Mouse (Mus musculus): ENCODE measurements at regions not wholly inside any gene's neighbourhood (a gene's known extent, or its start where the extent isn't known, plus 50 kb on each side); places are given as distances from the start of the nearest gene placed in this dataset.

DNA sequence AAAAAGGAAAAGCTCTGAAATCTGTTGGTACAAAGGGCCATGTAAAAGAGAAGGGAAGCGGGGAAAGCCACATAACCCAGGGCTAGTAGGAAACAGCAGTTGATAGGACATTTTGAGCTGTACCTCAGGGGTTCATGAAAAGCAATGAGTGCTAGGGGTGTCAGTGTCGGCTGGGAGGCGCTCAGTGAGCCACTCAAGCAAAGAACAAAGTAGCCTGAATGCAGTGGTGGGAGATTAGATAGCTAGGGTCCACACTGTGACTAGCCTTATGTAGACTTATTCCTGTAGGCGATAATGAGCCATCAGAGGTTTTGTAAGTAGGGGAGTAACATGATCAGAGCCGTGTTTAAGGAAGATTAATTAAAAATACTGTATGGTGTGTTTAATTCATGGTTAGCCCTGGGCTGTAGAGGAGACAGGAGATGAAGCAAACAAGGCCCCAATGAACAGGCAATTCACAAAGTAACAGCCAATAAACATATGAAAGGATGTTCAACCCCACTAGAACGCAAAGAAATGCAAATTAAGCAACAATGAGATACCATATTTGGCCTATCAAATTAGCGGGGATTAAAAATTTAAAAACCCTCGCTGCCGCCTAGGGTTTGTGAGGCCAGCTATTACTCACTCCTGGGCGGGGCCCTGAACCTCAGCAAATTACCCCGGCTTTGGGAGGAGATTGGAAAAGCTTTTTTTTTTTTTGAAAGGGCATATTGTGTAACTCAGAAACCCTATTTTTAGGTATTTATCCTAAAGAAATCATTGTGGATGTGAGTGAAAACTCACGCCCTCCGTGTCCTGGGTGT, 85.1 kb upstream of the Pja1 start:
- peaks cover 14% of the 10 kb centered on the region; the same call in 1 of the 2 replicates for H3K4me1 ChIP-seq
- WGBS, result 41% methylated on average over 13 of the region's 13 CpGs
- H3K27ac ChIP-seq, result no peak overlapping the region
- peaks cover 81% of the 10 kb centered on the region for H3K27me3 ChIP-seq (ENCODE audit: insufficient read depth, poor library complexity, severe bottlenecking)
- DNase-seq (ENCODE audit: low spot score), result no peak
- no peaks in the 10 kb centered on the region for H3K36me3 ChIP-seq
- H3K4me3 ChIP-seq, result no peak overlapping the region
- no peaks in the 10 kb centered on the region for H3K9me3 ChIP-seq

DNA sequence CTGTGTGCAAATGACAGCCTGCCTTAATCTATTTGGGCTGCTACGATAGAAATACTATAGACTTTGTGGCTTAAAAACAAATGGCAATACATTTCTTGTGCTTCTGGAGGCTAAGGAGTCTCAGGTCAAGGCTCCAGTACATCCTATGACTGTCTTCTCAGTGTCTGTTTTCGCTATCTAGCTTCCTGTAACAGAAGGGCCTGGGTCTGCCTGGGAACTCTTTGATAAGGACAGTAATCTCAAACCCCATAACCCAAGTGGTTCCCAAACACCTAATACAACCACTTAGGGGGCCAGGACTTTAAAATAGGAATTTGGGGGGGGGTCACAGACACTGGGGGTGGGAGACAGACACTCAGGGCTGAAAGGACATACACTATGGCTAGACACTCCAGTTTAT, 81.7 kb upstream of the Pja1 start:
- H3K36me3 ChIP-seq, result no peaks in the 10 kb centered on the region
- peaks cover 32% of the 10 kb centered on the region for H3K4me1 ChIP-seq
- H3K27ac ChIP-seq, result no peak overlapping the region
- 66% methylated on average over 2 of the region's 2 CpGs for WGBS
- no peaks in the 10 kb centered on the region for H3K9me3 ChIP-seq
- DNase-seq (ENCODE audit: low spot score), result no peak
- no peak overlapping the region for H3K4me3 ChIP-seq
- peaks cover 83% of the 10 kb centered on the region for H3K27me3 ChIP-seq (ENCODE audit: insufficient read depth, poor library complexity, severe bottlenecking)

DNA sequence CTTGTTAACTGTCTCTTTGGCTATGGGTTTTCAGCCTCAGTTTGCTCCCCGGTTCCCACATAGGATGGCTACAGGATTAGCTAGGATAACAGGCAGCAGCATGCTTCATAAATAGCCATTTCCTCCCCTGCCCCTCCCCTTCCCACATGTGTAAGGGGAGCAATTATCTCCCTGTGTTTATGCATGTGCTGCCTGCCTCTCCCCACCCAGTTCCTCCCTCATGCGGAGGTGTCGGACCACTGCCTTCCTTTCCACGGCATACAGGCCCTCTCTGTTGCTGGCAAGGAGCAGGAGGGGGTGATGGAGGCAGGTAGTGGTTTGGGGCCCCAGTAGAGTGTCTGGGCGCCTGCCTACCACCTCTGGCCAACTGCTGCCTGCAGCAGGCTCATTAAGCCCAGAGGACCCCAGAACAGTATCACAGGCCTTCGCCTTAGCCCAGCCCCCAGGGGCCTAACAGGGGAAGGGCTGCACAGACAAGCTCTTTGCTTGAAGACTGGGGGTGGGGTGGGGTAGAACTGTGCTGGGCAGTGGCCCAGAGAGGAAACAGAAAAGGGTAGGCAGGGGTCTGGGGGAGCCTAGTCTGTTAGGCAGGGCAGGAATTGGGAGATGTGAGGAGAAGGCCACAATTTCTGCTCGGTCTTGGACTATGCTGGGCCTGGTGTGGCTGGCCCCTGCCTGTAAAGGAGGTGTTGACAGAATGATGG, 79.1 kb upstream of the Pja1 start:
- no peak for DNase-seq (ENCODE audit: low spot score)
- Histone ChIP-seq H3K27ac (peak overlapping the region; percentile 78), H3K4me1 (peaks cover 28% of the 10 kb centered on the region), H3K4me3 (no peak overlapping the region), H3K27me3 (ENCODE audit: insufficient read depth, poor library complexity, severe bottlenecking) (peaks cover 75% of the 10 kb centered on the region), H3K36me3 (no peaks in the 10 kb centered on the region), H3K9me3 (no peaks in the 10 kb centered on the region)
- 35% methylated on average over 7 of the region's 7 CpGs for WGBS

DNA sequence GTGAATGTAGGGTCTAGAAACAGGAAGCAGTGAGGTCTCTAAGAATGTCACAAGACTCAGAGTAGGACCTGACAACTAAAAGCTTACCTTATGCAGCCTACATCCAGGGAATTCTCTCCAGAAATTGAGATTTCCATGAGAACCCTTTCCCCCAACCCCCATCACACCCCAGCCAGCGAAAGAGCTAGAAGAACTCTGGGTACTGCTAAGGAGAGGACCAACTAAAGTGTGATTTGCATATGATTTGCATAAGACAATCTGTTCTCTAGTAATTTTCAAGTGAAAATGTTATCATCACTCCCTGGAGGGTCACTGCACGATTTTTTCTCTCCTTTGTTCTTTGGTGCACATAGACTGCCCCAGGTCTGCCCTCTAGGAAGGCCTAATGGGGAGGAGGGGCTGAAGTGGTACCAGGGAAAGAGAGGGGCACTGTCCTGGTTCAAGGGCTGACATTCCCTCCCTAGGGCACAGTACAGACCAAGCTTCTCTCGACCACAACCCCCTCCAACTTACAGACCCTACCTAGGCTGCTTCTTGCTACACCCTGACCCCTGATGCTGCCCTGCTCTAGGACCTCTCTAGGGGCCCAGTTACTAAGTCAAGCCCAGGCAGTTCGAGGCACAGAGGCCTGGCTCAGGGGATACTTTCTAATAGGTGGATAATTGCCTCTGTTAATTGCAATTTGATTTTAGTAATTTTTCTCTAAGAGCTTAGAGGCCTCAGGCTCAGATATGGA, 77.4 kb upstream of the Pja1 start:
- Histone ChIP-seq H3K27ac (no peak overlapping the region), H3K4me1 (peaks cover 28% of the 10 kb centered on the region), H3K9me3 (no peaks in the 10 kb centered on the region), H3K36me3 (no peaks in the 10 kb centered on the region), H3K27me3 (ENCODE audit: insufficient read depth, poor library complexity, severe bottlenecking) (peaks cover 66% of the 10 kb centered on the region), H3K4me3 (no peak overlapping the region)
- DNase-seq (ENCODE audit: low spot score), result no peak
- 68% methylated on average over 4 of the region's 4 CpGs for WGBS

DNA sequence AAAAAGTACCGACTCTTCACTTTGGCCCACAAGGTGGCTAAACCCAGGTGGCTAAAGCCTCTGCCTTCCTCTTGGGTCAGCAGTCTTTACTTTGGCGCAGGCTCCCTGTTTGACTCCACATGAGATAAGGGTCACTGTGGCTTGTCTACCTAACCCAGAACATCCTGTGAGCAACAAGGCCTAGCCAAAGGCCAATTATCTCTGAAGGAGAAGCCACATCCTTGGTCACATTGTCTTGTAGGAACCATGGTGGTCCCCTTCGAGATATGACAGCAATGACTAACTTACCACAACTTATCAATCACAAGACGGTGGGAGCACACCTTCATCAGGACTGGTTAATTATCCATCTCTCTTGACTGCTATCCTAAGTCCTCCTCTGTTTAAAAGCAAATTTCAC, 73.3 kb upstream of the Pja1 start:
- no peak for DNase-seq (ENCODE audit: low spot score)
- peaks cover 1% of the 10 kb centered on the region; the same call in 1 of the 2 replicates for H3K4me1 ChIP-seq
- H3K27ac ChIP-seq, result no peak overlapping the region
- H3K27me3 ChIP-seq (ENCODE audit: insufficient read depth, poor library complexity, severe bottlenecking), result peaks cover 53% of the 10 kb centered on the region
- no peaks in the 10 kb centered on the region for H3K9me3 ChIP-seq
- 71% methylated on average over 4 of the region's 4 CpGs for WGBS
- no peaks in the 10 kb centered on the region for H3K36me3 ChIP-seq
- no peak overlapping the region for H3K4me3 ChIP-seq

DNA sequence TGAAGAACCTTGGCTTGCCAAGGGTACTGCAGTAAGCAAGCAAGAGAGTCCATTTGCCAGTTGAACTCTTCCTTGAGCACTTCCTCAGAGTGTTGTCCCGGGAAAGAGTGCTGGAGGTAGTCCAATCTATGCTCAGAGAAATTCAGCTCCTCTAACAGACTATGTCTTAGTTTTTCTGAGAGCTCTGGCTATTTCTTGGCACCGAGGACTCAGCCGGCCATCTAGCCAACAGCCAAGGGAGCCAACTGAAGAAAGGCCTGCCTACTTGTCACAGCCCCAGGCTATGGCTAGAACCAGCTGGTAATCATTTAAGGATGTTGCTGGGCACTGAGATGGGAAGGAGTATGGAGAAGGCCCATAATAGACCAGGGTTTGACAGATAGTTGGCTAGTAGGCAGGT, 70.8 kb upstream of the Pja1 start:
- no peak for DNase-seq (ENCODE audit: low spot score)

DNA sequence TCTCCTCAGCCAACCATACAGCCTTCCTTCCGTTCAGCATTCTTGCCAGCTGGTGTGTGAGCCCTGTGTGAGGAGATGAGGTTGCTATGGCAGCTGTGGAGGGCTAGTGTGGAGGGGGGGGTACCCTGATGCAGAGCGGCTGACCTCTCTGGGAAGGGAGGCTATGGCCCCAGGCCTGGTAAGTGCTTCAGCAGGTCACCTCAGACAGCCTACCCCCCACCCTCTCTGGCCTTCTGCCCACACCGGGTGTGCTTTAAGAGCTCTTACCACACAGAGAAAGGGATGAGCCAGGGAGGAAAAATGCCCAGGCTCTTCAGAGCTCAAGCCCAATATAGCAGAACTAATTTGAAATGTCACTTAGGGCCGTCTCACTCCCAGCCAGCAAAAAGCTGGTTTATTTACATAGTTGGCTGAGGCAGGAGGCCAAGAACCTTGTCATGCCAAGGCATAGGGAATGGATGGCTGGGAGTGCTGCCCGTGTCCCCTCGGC, 69.1 kb upstream of the Pja1 start:
- Histone ChIP-seq H3K4me3 (no peak overlapping the region), H3K4me1 (no peaks in the 10 kb centered on the region), H3K27ac (no peak overlapping the region), H3K9me3 (no peaks in the 10 kb centered on the region), H3K36me3 (no peaks in the 10 kb centered on the region), H3K27me3 (ENCODE audit: insufficient read depth, poor library complexity, severe bottlenecking) (peaks cover 56% of the 10 kb centered on the region)
- DNase-seq (ENCODE audit: low spot score), result no peak
- 64% methylated on average over 6 of the region's 6 CpGs for WGBS

More for the DNA sequence above, 70.8 kb upstream of the Pja1 start:
- H3K27me3 ChIP-seq (ENCODE audit: insufficient read depth, poor library complexity, severe bottlenecking), result peaks cover 44% of the 10 kb centered on the region
- H3K4me1 ChIP-seq, result no peaks in the 10 kb centered on the region
- no peaks in the 10 kb centered on the region for H3K36me3 ChIP-seq
- 86% methylated on average over 3 of the region's 3 CpGs for WGBS
- H3K27ac ChIP-seq, result no peak overlapping the region
- H3K4me3 ChIP-seq, result no peak overlapping the region
- no peaks in the 10 kb centered on the region for H3K9me3 ChIP-seq

DNA sequence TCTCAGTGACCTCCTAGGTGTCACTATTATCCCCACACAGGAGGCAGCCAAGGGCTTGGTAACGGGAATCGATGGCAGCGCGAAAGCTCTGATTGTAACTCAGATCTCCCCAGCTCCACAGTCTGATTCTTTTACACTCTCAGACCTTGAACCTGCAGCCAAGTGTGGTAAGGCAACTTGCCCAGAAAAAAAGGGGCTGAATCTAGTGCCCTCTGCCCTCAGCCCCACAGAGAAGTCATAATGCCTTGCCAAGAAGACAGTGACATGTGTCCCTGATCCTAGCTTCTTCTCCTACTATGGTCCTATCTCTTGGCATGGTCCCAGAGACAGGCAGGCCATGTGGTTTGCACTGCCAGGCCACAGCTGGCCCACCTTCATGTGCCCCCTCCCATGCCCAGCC, 68.6 kb upstream of the Pja1 start:
- H3K27ac ChIP-seq, result no peak overlapping the region
- no peak for DNase-seq (ENCODE audit: low spot score)
- no peaks in the 10 kb centered on the region for H3K36me3 ChIP-seq
- peaks cover 59% of the 10 kb centered on the region for H3K27me3 ChIP-seq (ENCODE audit: insufficient read depth, poor library complexity, severe bottlenecking)
- no peaks in the 10 kb centered on the region for H3K9me3 ChIP-seq
- WGBS, result 84% methylated on average over 4 of the region's 4 CpGs
- no peaks in the 10 kb centered on the region for H3K4me1 ChIP-seq
- no peak overlapping the region for H3K4me3 ChIP-seq

DNA sequence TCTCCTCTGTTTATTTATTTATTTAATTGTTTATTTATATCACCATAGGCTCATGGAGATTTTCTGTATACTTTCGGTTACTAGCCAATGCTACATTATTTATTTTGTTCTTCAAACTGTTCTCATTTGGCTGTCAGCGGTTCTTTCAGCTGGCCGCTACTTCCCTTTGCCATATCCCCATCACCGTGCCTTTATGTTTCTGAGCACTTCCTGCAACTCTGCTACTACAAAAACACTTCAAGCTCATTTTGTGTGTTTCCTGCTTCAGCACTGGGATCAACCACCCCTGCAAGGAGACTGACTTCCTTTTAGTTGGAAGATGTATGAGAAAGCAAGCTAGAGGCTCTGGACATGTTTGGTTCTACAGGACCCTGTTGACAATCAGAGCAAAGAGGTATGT, 66.7 kb upstream of the Pja1 start:
- no peaks in the 10 kb centered on the region for H3K36me3 ChIP-seq
- H3K4me1 ChIP-seq, result no peaks in the 10 kb centered on the region
- H3K4me3 ChIP-seq, result no peak overlapping the region
- DNase-seq (ENCODE audit: low spot score), result no peak
- peaks cover 66% of the 10 kb centered on the region for H3K27me3 ChIP-seq (ENCODE audit: insufficient read depth, poor library complexity, severe bottlenecking)
- no peak overlapping the region for H3K27ac ChIP-seq
- 73% methylated on average over 4 of the region's 4 CpGs for WGBS
- H3K9me3 ChIP-seq, result no peaks in the 10 kb centered on the region

DNA sequence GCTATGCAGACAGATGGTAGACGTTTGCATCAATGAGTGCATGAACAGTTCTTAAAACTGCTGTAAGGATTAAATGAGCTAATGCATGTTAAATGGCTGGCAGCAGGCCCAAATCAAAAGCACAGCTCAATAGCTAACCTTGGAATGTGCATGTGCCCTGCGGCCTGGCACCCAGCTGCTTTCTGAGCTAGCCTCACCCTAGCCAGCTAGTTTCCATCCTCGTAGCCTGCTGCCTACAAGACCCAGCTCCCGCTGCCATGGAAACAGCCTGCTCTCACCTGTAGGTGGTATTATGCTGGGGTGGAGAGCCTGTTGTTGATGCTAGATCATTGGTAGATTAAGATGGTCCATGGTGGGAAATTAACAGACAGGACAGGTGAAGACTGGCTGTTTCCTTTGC, 63.8 kb upstream of the Pja1 start:
- Histone ChIP-seq H3K4me3 (no peak overlapping the region), H3K36me3 (no peaks in the 10 kb centered on the region), H3K27me3 (ENCODE audit: insufficient read depth, poor library complexity, severe bottlenecking) (peaks cover 76% of the 10 kb centered on the region), H3K9me3 (no peaks in the 10 kb centered on the region), H3K27ac (no peak overlapping the region), H3K4me1 (no peaks in the 10 kb centered on the region)
- no peak for DNase-seq (ENCODE audit: low spot score)
- 79% methylated on average over 4 of the region's 4 CpGs for WGBS

DNA sequence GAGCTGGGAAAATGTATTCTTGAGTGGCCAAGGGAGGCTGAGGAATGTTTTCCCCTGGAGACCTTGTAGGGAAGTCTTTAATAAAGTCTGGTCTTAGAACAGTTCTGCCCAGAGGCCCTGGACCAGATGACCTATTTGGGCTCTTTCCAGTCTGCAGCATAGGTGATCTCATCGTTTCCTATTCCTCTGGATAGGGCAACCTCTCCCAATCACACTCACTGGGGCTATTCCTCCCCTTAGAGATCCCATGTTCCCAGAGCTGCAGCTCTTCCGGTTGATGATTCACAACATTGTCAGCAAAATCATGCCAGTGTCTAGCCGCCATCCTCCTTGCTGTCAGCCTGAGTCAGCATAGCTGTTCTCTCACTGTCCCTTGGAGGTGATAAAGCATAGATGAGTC, 60.1 kb upstream of the Pja1 start:
- H3K27me3 ChIP-seq (ENCODE audit: insufficient read depth, poor library complexity, severe bottlenecking), result peaks cover 81% of the 10 kb centered on the region
- H3K4me3 ChIP-seq, result no peak overlapping the region
- H3K9me3 ChIP-seq, result no peaks in the 10 kb centered on the region
- no peak overlapping the region for H3K27ac ChIP-seq
- H3K36me3 ChIP-seq, result no peaks in the 10 kb centered on the region
- H3K4me1 ChIP-seq, result no peaks in the 10 kb centered on the region
- no peak for DNase-seq (ENCODE audit: low spot score)
- 55% methylated on average over 3 of the region's 3 CpGs for WGBS

DNA sequence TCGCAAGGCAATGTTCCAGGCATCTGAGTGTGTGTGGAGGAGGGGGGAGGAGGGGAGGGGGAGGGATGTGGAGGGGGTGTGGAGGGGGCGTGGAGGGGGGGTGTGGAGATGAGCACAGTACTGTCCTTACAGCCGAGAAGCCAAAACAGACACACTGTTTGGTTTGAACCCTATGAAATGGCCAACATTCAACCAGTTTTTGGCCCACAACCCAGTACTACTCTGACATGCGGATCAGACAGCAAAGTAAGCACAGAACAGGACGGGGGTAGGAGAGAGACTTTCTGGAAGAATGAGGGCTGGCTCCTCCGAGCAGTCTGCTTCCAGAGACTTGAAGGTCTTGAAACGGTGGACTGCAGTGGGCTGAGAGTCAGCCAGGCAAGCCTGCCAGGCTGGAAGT, 59.4 kb upstream of the Pja1 start:
- Histone ChIP-seq H3K27me3 (ENCODE audit: insufficient read depth, poor library complexity, severe bottlenecking) (peaks cover 81% of the 10 kb centered on the region), H3K27ac (no peak overlapping the region), H3K9me3 (no peaks in the 10 kb centered on the region), H3K36me3 (no peaks in the 10 kb centered on the region), H3K4me3 (no peak overlapping the region), H3K4me1 (no peaks in the 10 kb centered on the region)
- WGBS, result 63% methylated on average over 7 of the region's 7 CpGs
- DNase-seq (ENCODE audit: low spot score), result no peak

DNA sequence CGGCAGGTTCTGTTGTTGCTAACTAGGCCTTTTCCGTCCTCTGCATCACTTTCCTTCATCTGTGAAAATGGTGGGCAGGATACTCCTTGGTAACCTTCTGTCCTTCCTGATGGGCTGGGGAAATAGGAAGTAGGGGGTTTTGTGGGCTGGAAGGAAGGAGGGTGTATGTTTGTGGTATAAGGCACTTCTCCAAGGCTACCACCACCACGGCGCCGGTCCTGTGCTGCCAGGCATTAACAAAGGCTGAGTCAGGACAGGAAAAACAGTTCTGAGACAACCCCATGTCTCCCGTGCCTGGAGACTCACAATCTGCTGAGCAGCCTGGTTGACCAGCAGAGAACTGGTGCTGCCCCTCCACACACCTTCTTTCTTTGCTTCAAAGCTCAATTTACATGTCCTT, 52.2 kb upstream of the Pja1 start:
- WGBS, result 38% methylated on average over 6 of the region's 6 CpGs
- H3K4me1 ChIP-seq, result 0 out of 2 replicates have a peak, but pooled peaks cover 3% of the 10 kb centered on the region
- H3K36me3 ChIP-seq, result no peaks in the 10 kb centered on the region
- no peak for DNase-seq (ENCODE audit: low spot score)
- H3K27me3 ChIP-seq (ENCODE audit: insufficient read depth, poor library complexity, severe bottlenecking), result peaks cover 86% of the 10 kb centered on the region
- no peaks in the 10 kb centered on the region for H3K9me3 ChIP-seq
- H3K4me3 ChIP-seq, result no peak overlapping the region
- H3K27ac ChIP-seq, result no peak overlapping the region
